Mouse (Mus musculus) brain, adult 10 weeks (tissue): Measurements from ENCODE around the gene Asb15. TPM values are rescaled to one million over a fixed set of nuclear protein-coding genes. Genes with fewer than 3 reads are reported as not detected.

Experiments used
- polyA plus RNA-seq: library from polyadenylated mRNA; stranded (reverse); fragments of 350-450 nt; fragmentation: Illumina TruSeq; extraction: RNeasy Lipid Tissue Mini Kit (QIAGEN cat#74804); gene quantifications from one replicate; pipeline ENCODE4 v1.2.3, GENCODE M21; 2015; ENCODE audit warnings: low read depth, low replicate concordance

Gene Asb15
- not detected for polyA plus RNA-seq

DNA sequence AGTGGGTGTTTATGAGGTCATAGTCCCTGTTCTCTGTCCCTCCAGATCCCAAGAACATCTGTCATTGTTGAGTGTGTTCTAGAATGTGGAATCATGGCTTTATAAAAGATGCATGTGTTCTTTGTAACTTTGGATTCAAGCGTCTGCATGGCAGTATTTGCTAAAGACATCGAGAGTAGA lies at the start of gene Asb15:
Asb15 (plus strand) TSS at position 81 of the 180 bp plus-strand sequence.

GRCm38 (mm10) chr6:24514552-24515284 lies 13.2 kb upstream of the Asb15 start, which contains the start of gene Iqub:
Gene Iqub (minus strand): TSS chr6:24515067.

GRCm38 (mm10) chr6:24527155-24528063 lies 535 bp upstream of the Asb15 start, which contains the start of gene Ndufa5:
Gene Ndufa5 (minus strand): TSS chr6:24528013.

GRCm38 (mm10) chr6:24597500-24597899 lies 69.6 kb downstream of the Asb15 start, which contains the start of gene Lmod2:
Gene Lmod2 (plus strand): TSS chr6:24597762.

Other genes starting within 250 kb of the Asb15 start
- gene Iqub, start 13.1 kb upstream of the Asb15 start, polyA plus RNA-seq = 1.2 TPM
- 346 TPM for gene Ndufa5, start 131 bp upstream of the Asb15 start, polyA plus RNA-seq
- not detected for gene Lmod2, start 69.6 kb downstream of the Asb15 start, polyA plus RNA-seq
- gene Wasl, start 136.9 kb downstream of the Asb15 start, polyA plus RNA-seq = 73.8 TPM
- not detected for gene Hyal6, start 205.1 kb downstream of the Asb15 start, polyA plus RNA-seq
- not detected for gene Hyal4, start 220.2 kb downstream of the Asb15 start, polyA plus RNA-seq